Mouse (Mus musculus): ENCODE data around the gene Fkbp9. TPM values are rescaled to one million over a fixed set of nuclear protein-coding genes. Genes with fewer than 3 reads are reported as not detected.

Fkbp9 gene
- polyA plus RNA-seq, 1 experiment from 2014 or later = 64.0 TPM

- Histone ChIP-seq H3K27me3 (no peaks in the 10 kb centered on the region), H3K27ac (replicated peaks) (no peak overlapping the region), H3K36me3 (no peaks in the 10 kb centered on the region), H3K4me2 (replicated peaks) (no peak overlapping the region), H3K4me1 (peaks cover 11% of the 10 kb centered on the region), H3K9me3 (no peaks in the 10 kb centered on the region), H3K4me3 (no peak overlapping the region), H3K9ac (replicated peaks) (no peak overlapping the region)
- no peak for ATAC-seq (ENCODE audit: low FRiP score, low read depth)
- 89% methylated on average over 3 of the region's 3 CpGs for WGBS
Observed at GRCm38 (mm10) chr6:56899601-56900000, 67.7 kb downstream of the Fkbp9 start.

GRCm38 (mm10) chr6:56901336-56901735, 69.5 kb downstream of the Fkbp9 start:
- 71% methylated on average over 3 of the region's 3 CpGs for WGBS
- Histone ChIP-seq H3K27ac (replicated peaks) (no peak overlapping the region), H3K4me2 (replicated peaks) (no peak overlapping the region), H3K4me1 (peaks cover 11% of the 10 kb centered on the region), H3K9ac (replicated peaks) (no peak overlapping the region), H3K9me3 (no peaks in the 10 kb centered on the region), H3K36me3 (no peaks in the 10 kb centered on the region), H3K27me3 (no peaks in the 10 kb centered on the region), H3K4me3 (no peak overlapping the region)
- no peak for ATAC-seq (ENCODE audit: low FRiP score, low read depth)

- Histone ChIP-seq H3K27ac (replicated peaks) (no peak overlapping the region), H3K27me3 (no peaks in the 10 kb centered on the region), H3K36me3 (no peaks in the 10 kb centered on the region), H3K9me3 (no peaks in the 10 kb centered on the region), H3K4me1 (peaks cover 11% of the 10 kb centered on the region), H3K9ac (replicated peaks) (no peak overlapping the region), H3K4me3 (no peak overlapping the region), H3K4me2 (replicated peaks) (no peak overlapping the region)
- 0 out of 2 replicates have a peak, but pooled peaks have one; percentile 47 for ATAC-seq (ENCODE audit: low FRiP score, low read depth)
- WGBS = 30% methylated on average over 12 of the region's 12 CpGs
Observed at GRCm38 (mm10) chr6:56901824-56902386, 70.0 kb downstream of the Fkbp9 start.

- 80% methylated on average over 7 of the region's 7 CpGs for WGBS
- no peak for ATAC-seq (ENCODE audit: low FRiP score, low read depth)
- peaks cover 11% of the 10 kb centered on the region for H3K4me1 ChIP-seq
- H3K9me3 ChIP-seq = no peaks in the 10 kb centered on the region
- no peak overlapping the region for H3K4me3 ChIP-seq
- H3K4me2 ChIP-seq (replicated peaks) = no peak overlapping the region
- no peaks in the 10 kb centered on the region for H3K27me3 ChIP-seq
- H3K27ac ChIP-seq (replicated peaks) = no peak overlapping the region
- H3K9ac ChIP-seq (replicated peaks) = no peak overlapping the region
- H3K36me3 ChIP-seq = no peaks in the 10 kb centered on the region
Observed at GRCm38 (mm10) chr6:56902606-56903520, 71.0 kb downstream of the Fkbp9 start.

- Histone ChIP-seq H3K27me3 (no peaks in the 10 kb centered on the region), H3K4me2 (replicated peaks) (no peak overlapping the region), H3K27ac (replicated peaks) (no peak overlapping the region), H3K9me3 (no peaks in the 10 kb centered on the region), H3K9ac (replicated peaks) (no peak overlapping the region), H3K4me1 (peaks cover 11% of the 10 kb centered on the region), H3K4me3 (no peak overlapping the region), H3K36me3 (no peaks in the 10 kb centered on the region)
- WGBS = 53% methylated on average over 6 of the region's 6 CpGs
- ATAC-seq (ENCODE audit: low FRiP score, low read depth) = no peak
Observed at GRCm38 (mm10) chr6:56903831-56904230, 72.0 kb downstream of the Fkbp9 start.

- Histone ChIP-seq H3K9me3 (no peaks in the 10 kb centered on the region), H3K27me3 (no peaks in the 10 kb centered on the region), H3K9ac (replicated peaks) (no peak overlapping the region), H3K4me2 (replicated peaks) (no peak overlapping the region), H3K27ac (replicated peaks) (no peak overlapping the region), H3K36me3 (no peaks in the 10 kb centered on the region), H3K4me3 (no peak overlapping the region), H3K4me1 (peaks cover 11% of the 10 kb centered on the region)
- ATAC-seq (ENCODE audit: low FRiP score, low read depth) = no peak
- 92% methylated on average over 1 of the region's 1 CpGs for WGBS
Observed at GRCm38 (mm10) chr6:56904330-56904729, 72.5 kb downstream of the Fkbp9 start.

- H3K9ac ChIP-seq (replicated peaks) = no peak overlapping the region
- H3K4me2 ChIP-seq (replicated peaks) = no peak overlapping the region
- H3K27me3 ChIP-seq = no peaks in the 10 kb centered on the region
- ATAC-seq (ENCODE audit: low FRiP score, low read depth) = no peak
- no peak overlapping the region for H3K27ac ChIP-seq (replicated peaks)
- no peaks in the 10 kb centered on the region for H3K9me3 ChIP-seq
- no peak overlapping the region for H3K4me3 ChIP-seq
- no peaks in the 10 kb centered on the region for H3K36me3 ChIP-seq
- peaks cover 11% of the 10 kb centered on the region for H3K4me1 ChIP-seq
- 83% methylated on average over 2 of the region's 2 CpGs for WGBS
Observed at GRCm38 (mm10) chr6:56904982-56905381, 73.1 kb downstream of the Fkbp9 start.

- Histone ChIP-seq H3K4me2 (replicated peaks) (no peak overlapping the region), H3K27ac (replicated peaks) (no peak overlapping the region), H3K4me3 (no peak overlapping the region), H3K9ac (replicated peaks) (no peak overlapping the region), H3K9me3 (no peaks in the 10 kb centered on the region), H3K4me1 (peaks cover 11% of the 10 kb centered on the region), H3K27me3 (no peaks in the 10 kb centered on the region), H3K36me3 (no peaks in the 10 kb centered on the region)
- 88% methylated on average over 5 of the region's 5 CpGs for WGBS
- ATAC-seq (ENCODE audit: low FRiP score, low read depth) = no peak
Observed at GRCm38 (mm10) chr6:56905486-56905885, 73.6 kb downstream of the Fkbp9 start.

GRCm38 (mm10) chr6:56906121-56906846, 74.4 kb downstream of the Fkbp9 start:
- 93% methylated on average over 8 of the region's 8 CpGs for WGBS
- Histone ChIP-seq H3K9me3 (no peaks in the 10 kb centered on the region), H3K4me1 (peaks cover 11% of the 10 kb centered on the region), H3K4me2 (replicated peaks) (no peak overlapping the region), H3K9ac (replicated peaks) (no peak overlapping the region), H3K27ac (replicated peaks) (no peak overlapping the region), H3K4me3 (no peak overlapping the region), H3K36me3 (no peaks in the 10 kb centered on the region), H3K27me3 (no peaks in the 10 kb centered on the region)
- no peak for ATAC-seq (ENCODE audit: low FRiP score, low read depth)

GRCm38 (mm10) chr6:56907973-56908372, 76.1 kb downstream of the Fkbp9 start:
- ATAC-seq (ENCODE audit: low FRiP score, low read depth) = no peak
- H3K27ac ChIP-seq (replicated peaks) = no peak overlapping the region
- H3K4me1 ChIP-seq = peaks cover 6% of the 10 kb centered on the region; the same call in 1 of the 2 replicates
- H3K9me3 ChIP-seq = no peaks in the 10 kb centered on the region
- H3K4me3 ChIP-seq = no peak overlapping the region
- H3K9ac ChIP-seq (replicated peaks) = no peak overlapping the region
- H3K27me3 ChIP-seq = no peaks in the 10 kb centered on the region
- 94% methylated on average over 3 of the region's 3 CpGs for WGBS
- H3K4me2 ChIP-seq (replicated peaks) = no peak overlapping the region
- H3K36me3 ChIP-seq = no peaks in the 10 kb centered on the region

GRCm38 (mm10) chr6:56908397-56908796, 76.5 kb downstream of the Fkbp9 start:
- H3K9ac ChIP-seq (replicated peaks) = no peak overlapping the region
- H3K27ac ChIP-seq (replicated peaks) = no peak overlapping the region
- no peaks in the 10 kb centered on the region for H3K9me3 ChIP-seq
- no peaks in the 10 kb centered on the region for H3K27me3 ChIP-seq
- WGBS = 93% methylated on average over 2 of the region's 2 CpGs
- no peak overlapping the region for H3K4me2 ChIP-seq (replicated peaks)
- H3K36me3 ChIP-seq = no peaks in the 10 kb centered on the region
- peaks cover 8% of the 10 kb centered on the region; the same call in 1 of the 2 replicates for H3K4me1 ChIP-seq
- ATAC-seq (ENCODE audit: low FRiP score, low read depth) = no peak
- H3K4me3 ChIP-seq = no peak overlapping the region

- H3K9me3 ChIP-seq = no peaks in the 10 kb centered on the region
- peaks cover 6% of the 10 kb centered on the region; the same call in 1 of the 2 replicates for H3K4me1 ChIP-seq
- no peak overlapping the region for H3K4me3 ChIP-seq
- WGBS = 13% methylated on average over 4 of the region's 4 CpGs
- ATAC-seq (ENCODE audit: low FRiP score, low read depth) = no peak; the same call in 1 of the 2 replicates
- H3K9ac ChIP-seq (replicated peaks) = no peak overlapping the region
- H3K27me3 ChIP-seq = no peaks in the 10 kb centered on the region
- H3K36me3 ChIP-seq = no peaks in the 10 kb centered on the region
- H3K4me2 ChIP-seq (replicated peaks) = no peak overlapping the region
- H3K27ac ChIP-seq (replicated peaks) = no peak overlapping the region
Observed at GRCm38 (mm10) chr6:56908912-56909311, 77.1 kb downstream of the Fkbp9 start.

Measured in midbrain, embryonic 12.5 days (tissue).